Mouse (Mus musculus) brain, embryonic 14.5 days (tissue): ENCODE measurements at regions not wholly inside any gene's neighbourhood (a gene's known extent, or its start where the extent isn't known, plus 50 kb on each side); places are given as distances from the start of the nearest gene placed in this dataset.

Source experiments
- CTCF ChIP-seq: fragments of 200-500 bp; IDR thresholded peaks from 2 replicates; pipeline ENCODE4 v1.5.1; 2012; ENCODE audit warnings: inconsistent platforms, mild to moderate bottlenecking, moderate library complexity, borderline replicate concordance; ENCODE audit not compliant: insufficient read depth, insufficient read length; ENCODE audit errors: extremely low read depth
- POLR2A ChIP-seq: fragments of 200-500 bp; IDR thresholded peaks from 2 replicates; pipeline ENCODE4 v1.6.1; 2012; ENCODE audit warnings: mild to moderate bottlenecking, inconsistent platforms, borderline replicate concordance; ENCODE audit not compliant: poor library complexity, insufficient read depth, insufficient read length, severe bottlenecking; ENCODE audit errors: extremely low read depth

- TF ChIP-seq POLR2A (no peak), CTCF (no peak)
Observed at GRCm38 (mm10) chr1:99069509-99069908, 648.6 kb downstream of the Slco6d1 start.
